Mouse (Mus musculus) cerebellum, adult (tissue): ENCODE measurements at regions not wholly inside any gene's neighbourhood (a gene's known extent, or its start where the extent isn't known, plus 50 kb on each side); places are given as distances from the start of the nearest gene placed in this dataset.
A peak's percentile ranks its signal among the peaks of the same experiment; 100 is the strongest.

ENCODE experiments used
- ATAC-seq: cut with Nextera tagmentation; 2 replicates; pipeline ENCODE4 v1.9.2; 2017; ENCODE audit warnings: mild to moderate bottlenecking, moderate library complexity, mixed read lengths; ENCODE audit not compliant: insufficient number of reproducible peaks, low FRiP score, low TSS enrichment

DNA sequence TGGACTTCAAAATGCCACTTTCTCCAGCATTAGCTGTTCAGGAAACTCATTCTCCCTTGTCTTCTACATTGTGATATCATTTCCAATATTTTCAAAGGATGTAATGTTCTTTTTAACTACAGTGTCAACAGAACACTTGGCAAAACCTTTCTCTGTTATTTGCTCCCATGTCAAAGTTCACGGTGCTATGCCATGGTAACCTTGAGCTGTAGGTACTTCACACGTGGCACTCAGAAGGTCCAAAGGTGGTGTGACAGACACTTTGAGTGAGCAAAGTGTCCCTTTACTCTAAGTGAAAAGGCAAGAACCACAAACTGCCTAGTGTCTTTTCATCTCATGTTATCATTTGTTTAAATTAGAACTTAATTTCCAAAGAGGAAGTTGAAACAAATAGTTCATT, 53.3 kb upstream of the Tram2 start:
- ATAC-seq, result no peak

- ATAC-seq, result no peak
These were observed 67.9 kb upstream of the Tram2 start for GRCm38 (mm10) chr1:21146961-21147360.

- peak; percentile 18; the same call in 1 of the 2 replicates for ATAC-seq
These were observed 56.6 kb upstream of the Tmem14a start for GRCm38 (mm10) chr1:21161742-21162141.

- ATAC-seq, result peak; percentile 89
These were observed 52.1 kb upstream of the Tmem14a start for GRCm38 (mm10) chr1:21166287-21166733.

- 0 out of 2 replicates have a peak, but pooled peaks have one; percentile 17 for ATAC-seq
These were observed 51.6 kb upstream of the Tmem14a start for GRCm38 (mm10) chr1:21166762-21167161.
